Mouse (Mus musculus): Measurements from ENCODE around the gene Tle3. TPM values are rescaled to one million over a fixed set of nuclear protein-coding genes. Genes with fewer than 3 reads are reported as not detected.

Gene Tle3
- total RNA-seq, 2 experiments from 2014 or later, result 57.6 to 67.1 TPM

GRCm38 (mm10) chr9:61388689-61389403, 16.7 kb downstream of the Tle3 start:
- DNase-seq (ENCODE audit: low spot score in 2 of 2), result no peak
- intact Hi-C loops (cut with DNase I), result no loop called here

GRCm38 (mm10) chr9:61389404-61389701, 17.2 kb downstream of the Tle3 start:
- no peak for DNase-seq (ENCODE audit: low spot score in 2 of 2)
- intact Hi-C loops (cut with DNase I), result no loop called here

GRCm38 (mm10) chr9:61391570-61392337, 19.6 kb downstream of the Tle3 start:
- no peak for DNase-seq (ENCODE audit: low spot score in 2 of 2)
- intact Hi-C loops (cut with DNase I), result no loop called here

- intact Hi-C loops (cut with DNase I), result no loop called here
- no peak for DNase-seq (ENCODE audit: low spot score in 2 of 2)
Observed at GRCm38 (mm10) chr9:61392338-61392620, 20.1 kb downstream of the Tle3 start.

- intact Hi-C loops (cut with DNase I), result no loop called here
- DNase-seq (ENCODE audit: low spot score in 2 of 2), result no peak
Observed at GRCm38 (mm10) chr9:61393161-61393560, 21.0 kb downstream of the Tle3 start.

- intact Hi-C loops (cut with DNase I), result no loop called here
Observed at GRCm38 (mm10) chr9:61393847-61394246, 21.7 kb downstream of the Tle3 start.

GRCm38 (mm10) chr9:61395071-61395470, 22.9 kb downstream of the Tle3 start:
- DNase-seq (ENCODE audit: low spot score in 2 of 2), result no peak
- intact Hi-C loops (cut with DNase I), result no loop called here

More at GRCm38 (mm10) chr9:61393847-61394246, 21.7 kb downstream of the Tle3 start:
- no peak for DNase-seq (ENCODE audit: low spot score in 2 of 2)

GRCm38 (mm10) chr9:61396474-61396873, 24.3 kb downstream of the Tle3 start:
- no peak for DNase-seq (ENCODE audit: low spot score in 2 of 2)
- intact Hi-C loops (cut with DNase I), result no loop called here

GRCm38 (mm10) chr9:61397130-61397529, 25.0 kb downstream of the Tle3 start:
- intact Hi-C loops (cut with DNase I), result no loop called here
- no peak for DNase-seq (ENCODE audit: low spot score in 2 of 2)

GRCm38 (mm10) chr9:61398160-61398559, 26.0 kb downstream of the Tle3 start:
- intact Hi-C loops (cut with DNase I), result no loop called here
- no peak for DNase-seq (ENCODE audit: low spot score in 2 of 2)

- DNase-seq (ENCODE audit: low spot score in 2 of 2), result no peak
- intact Hi-C loops (cut with DNase I), result loop anchor here (2.0 kb wide), 1 partner anchor 27 kb away; the partner anchor contains the start of gene Tle3
Observed at GRCm38 (mm10) chr9:61400132-61400531, 28.0 kb downstream of the Tle3 start.

GRCm38 (mm10) chr9:61401664-61402063, 29.5 kb downstream of the Tle3 start:
- DNase-seq (ENCODE audit: low spot score in 2 of 2), result no peak
- intact Hi-C loops (cut with DNase I), result loop anchor here (2.0 kb wide), 1 partner anchor 29 kb away; the partner anchor contains the start of gene Tle3

- intact Hi-C loops (cut with DNase I), result no loop called here
- no peak for DNase-seq (ENCODE audit: low spot score in 2 of 2)
Observed at GRCm38 (mm10) chr9:61402268-61402667, 30.1 kb downstream of the Tle3 start.

GRCm38 (mm10) chr9:61402716-61403115, 30.6 kb downstream of the Tle3 start:
- intact Hi-C loops (cut with DNase I), result no loop called here

GRCm38 (mm10) chr9:61403866-61404614, 31.9 kb downstream of the Tle3 start:
- no peak for DNase-seq (ENCODE audit: low spot score in 2 of 2)
- intact Hi-C loops (cut with DNase I), result no loop called here

More at GRCm38 (mm10) chr9:61402716-61403115, 30.6 kb downstream of the Tle3 start:
- no peak for DNase-seq (ENCODE audit: low spot score in 2 of 2)

GRCm38 (mm10) chr9:61404615-61404980, 32.4 kb downstream of the Tle3 start:
- intact Hi-C loops (cut with DNase I), result no loop called here
- no peak for DNase-seq (ENCODE audit: low spot score in 2 of 2)

GRCm38 (mm10) chr9:61404998-61405621, 32.9 kb downstream of the Tle3 start:
- DNase-seq (ENCODE audit: low spot score in 2 of 2), result peak; percentile 56 to 76
- intact Hi-C loops (cut with DNase I), result no loop called here

- no peak for DNase-seq (ENCODE audit: low spot score in 2 of 2)
- intact Hi-C loops (cut with DNase I), result no loop called here
Observed at GRCm38 (mm10) chr9:61406343-61406742, 34.2 kb downstream of the Tle3 start.

- DNase-seq (ENCODE audit: low spot score in 2 of 2), result no peak
Observed at GRCm38 (mm10) chr9:61409046-61409445, 36.9 kb downstream of the Tle3 start.

More at GRCm38 (mm10) chr9:61409046-61409445, 36.9 kb downstream of the Tle3 start:
- intact Hi-C loops (cut with DNase I), result no loop called here

Measured in left cerebral cortex, postnatal 36 days (tissue).